Mouse (Mus musculus) heart, embryonic 13.5 days (tissue): Measurements from ENCODE around the gene Aspg. TPM values are rescaled to one million over a fixed set of nuclear protein-coding genes. Genes with fewer than 3 reads are reported as not detected.
A peak's percentile ranks its signal among the peaks of the same experiment; 100 is the strongest.

Source experiments
- ATAC-seq: fragments of 200-750 bp; cut with Nextera tagmentation; 2 replicates; pipeline ENCODE4 v1.8.0; 2017; ENCODE audit warnings: moderate TSS enrichment; ENCODE audit not compliant: insufficient number of reproducible peaks, low FRiP score, low TSS enrichment; ENCODE audit errors: extremely low read depth
- H3K27ac ChIP-seq: fragments of 300-500 bp; sonication (generic); replicated peaks from 2 replicates; pipeline ENCODE4 v1.5.1; 2015; ENCODE audit warnings: moderate library complexity, mild to moderate bottlenecking, inconsistent platforms
- H3K27me3 ChIP-seq: fragments of 300-500 bp; sonication (generic); replicated peaks from 2 replicates; pipeline ENCODE4 v1.6.1; 2015; ENCODE audit warnings: mild to moderate bottlenecking, inconsistent platforms
- H3K36me3 ChIP-seq: fragments of 300-500 bp; sonication (generic); 2 replicates; pipeline ENCODE4 v1.6.1; 2015; ENCODE audit warnings: mild to moderate bottlenecking, inconsistent platforms
- H3K4me1 ChIP-seq: fragments of 300-500 bp; sonication (generic); 2 replicates; pipeline ENCODE4 v1.6.1; 2015; ENCODE audit warnings: inconsistent platforms
- H3K4me2 ChIP-seq: fragments of 300-500 bp; sonication (generic); 2 replicates; pipeline ENCODE4 v1.6.1; 2015; ENCODE audit warnings: inconsistent platforms, mild to moderate bottlenecking, moderate library complexity
- H3K4me3 ChIP-seq: fragments of 300-500 bp; sonication (generic); 2 replicates; pipeline ENCODE4 v1.5.1; 2015; ENCODE audit warnings: moderate library complexity, mild to moderate bottlenecking, inconsistent platforms
- H3K9ac ChIP-seq: fragments of 300-500 bp; sonication (generic); 2 replicates; pipeline ENCODE4 v1.6.1; 2015; ENCODE audit warnings: inconsistent platforms, mild to moderate bottlenecking, moderate library complexity
- H3K9me3 ChIP-seq: fragments of 300-500 bp; sonication (generic); 2 replicates; pipeline ENCODE4 v1.6.1; 2016; ENCODE audit warnings: inconsistent platforms
- WGBS: fragments of 180-500 bp; shearing (Covaris S2); methylation state at CpG from one replicate; pipeline ENCODE4 v1.1.7; 2015; ENCODE audit warnings: mixed read lengths; 5-methylcytosine and 5-hydroxymethylcytosine counted together
- polyA plus RNA-seq: library from polyadenylated mRNA; unstranded; fragments of >200 nt; fragmentation: Nextera tagmentation; extraction: Ambion mirVana; gene quantifications from 2 replicates; pipeline ENCODE4 v1.2.1, GENCODE M21; 2015

The Aspg gene
- polyA plus RNA-seq, 1 experiment from 2014 or later = 1.1 TPM

GRCm38 (mm10) chr12:112151980-112152362 lies 45.5 kb downstream of the Aspg start:
- no peak for ATAC-seq
- Histone ChIP-seq H3K27ac (no peak overlapping the region), H3K36me3 (no peaks in the 10 kb centered on the region), H3K4me2 (no peak overlapping the region), H3K4me3 (no peak overlapping the region), H3K27me3 (peaks cover 19% of the 10 kb centered on the region), H3K9ac (no peak overlapping the region), H3K4me1 (peaks cover 75% of the 10 kb centered on the region), H3K9me3 (no peaks in the 10 kb centered on the region)
- 62% methylated on average over 6 of the region's 6 CpGs for WGBS

GRCm38 (mm10) chr12:112153597-112153996 lies 47.1 kb downstream of the Aspg start:
- ATAC-seq = no peak
- peak overlapping the region; percentile 82 for H3K27ac ChIP-seq
- peaks cover 3% of the 10 kb centered on the region; the same call in 1 of the 2 replicates for H3K27me3 ChIP-seq
- no peak overlapping the region for H3K4me3 ChIP-seq
- peaks cover 64% of the 10 kb centered on the region for H3K4me1 ChIP-seq
- peaks cover 8% of the 10 kb centered on the region; the same call in 1 of the 2 replicates for H3K36me3 ChIP-seq
- WGBS = 59% methylated on average over 12 of the region's 12 CpGs
- no peak overlapping the region for H3K9ac ChIP-seq
- H3K4me2 ChIP-seq = no peak overlapping the region
- no peaks in the 10 kb centered on the region for H3K9me3 ChIP-seq

- 52% methylated on average over 5 of the region's 5 CpGs for WGBS
- ATAC-seq = no peak
- H3K4me1 ChIP-seq = peaks cover 64% of the 10 kb centered on the region
These were observed 48.0 kb downstream of the Aspg start for GRCm38 (mm10) chr12:112154476-112154875.

GRCm38 (mm10) chr12:112155218-112156051 lies 49.0 kb downstream of the Aspg start:
- WGBS = 57% methylated on average over 16 of the region's 16 CpGs
- peak overlapping the region; percentile 65 for H3K9ac ChIP-seq
- no peak for ATAC-seq

More at GRCm38 (mm10) chr12:112154476-112154875, 48.0 kb downstream of the Aspg start:
- Histone ChIP-seq H3K9ac (peak overlapping the region; percentile 65; the same call in 1 of the 2 replicates), H3K4me2 (no peak overlapping the region), H3K27me3 (no peaks in the 10 kb centered on the region), H3K36me3 (peaks cover 8% of the 10 kb centered on the region; the same call in 1 of the 2 replicates), H3K9me3 (no peaks in the 10 kb centered on the region), H3K27ac (peak overlapping the region; percentile 82), H3K4me3 (no peak overlapping the region)

GRCm38 (mm10) chr12:112156804-112157203 lies 50.3 kb downstream of the Aspg start:
- 91% methylated on average over 6 of the region's 6 CpGs for WGBS

More at GRCm38 (mm10) chr12:112155218-112156051, 49.0 kb downstream of the Aspg start:
- Histone ChIP-seq H3K9me3 (no peaks in the 10 kb centered on the region), H3K27ac (peak overlapping the region; percentile 82), H3K36me3 (peaks cover 8% of the 10 kb centered on the region; the same call in 1 of the 2 replicates), H3K4me1 (peaks cover 55% of the 10 kb centered on the region), H3K4me2 (peak overlapping the region; percentile 2; the same call in 1 of the 2 replicates), H3K27me3 (no peaks in the 10 kb centered on the region), H3K4me3 (no peak overlapping the region)

GRCm38 (mm10) chr12:112158246-112158645 lies 51.8 kb downstream of the Aspg start:
- Histone ChIP-seq H3K27ac (no peak overlapping the region), H3K4me1 (peaks cover 31% of the 10 kb centered on the region), H3K9ac (no peak overlapping the region), H3K4me3 (no peak overlapping the region), H3K36me3 (peaks cover 8% of the 10 kb centered on the region; the same call in 1 of the 2 replicates), H3K9me3 (no peaks in the 10 kb centered on the region), H3K27me3 (peaks cover 7% of the 10 kb centered on the region), H3K4me2 (no peak overlapping the region)
- ATAC-seq = no peak
- WGBS = 65% methylated on average over 8 of the region's 8 CpGs

More at GRCm38 (mm10) chr12:112156804-112157203, 50.3 kb downstream of the Aspg start:
- H3K4me1 ChIP-seq = peaks cover 45% of the 10 kb centered on the region
- no peak overlapping the region for H3K4me3 ChIP-seq
- peaks cover under 1% of the 10 kb centered on the region; the same call in 1 of the 2 replicates for H3K27me3 ChIP-seq
- no peak overlapping the region for H3K27ac ChIP-seq
- no peak for ATAC-seq
- no peak overlapping the region for H3K4me2 ChIP-seq
- H3K36me3 ChIP-seq = peaks cover 8% of the 10 kb centered on the region; the same call in 1 of the 2 replicates
- no peak overlapping the region for H3K9ac ChIP-seq
- no peaks in the 10 kb centered on the region for H3K9me3 ChIP-seq

GRCm38 (mm10) chr12:112158784-112159183 lies 52.3 kb downstream of the Aspg start:
- Histone ChIP-seq H3K4me2 (no peak overlapping the region), H3K4me3 (no peak overlapping the region), H3K27me3 (peaks cover 7% of the 10 kb centered on the region), H3K9me3 (no peaks in the 10 kb centered on the region), H3K36me3 (peaks cover 8% of the 10 kb centered on the region; the same call in 1 of the 2 replicates), H3K27ac (no peak overlapping the region), H3K4me1 (peaks cover 31% of the 10 kb centered on the region), H3K9ac (no peak overlapping the region)
- no peak for ATAC-seq

GRCm38 (mm10) chr12:112163981-112164839 lies 57.7 kb downstream of the Aspg start:
- Histone ChIP-seq H3K9ac (0 out of 2 replicates have a peak overlapping the region, but pooled peaks have one; percentile 28), H3K4me2 (0 out of 2 replicates have a peak overlapping the region, but pooled peaks have one; percentile 8), H3K27ac (no peak overlapping the region), H3K36me3 (no peaks in the 10 kb centered on the region), H3K4me1 (peaks cover 31% of the 10 kb centered on the region), H3K4me3 (no peak overlapping the region), H3K27me3 (peaks cover 15% of the 10 kb centered on the region), H3K9me3 (no peaks in the 10 kb centered on the region)
- ATAC-seq = no peak
- WGBS = 14% methylated on average over 16 of the region's 16 CpGs

- peaks cover 15% of the 10 kb centered on the region for H3K27me3 ChIP-seq
- no peak overlapping the region for H3K4me3 ChIP-seq
- no peak overlapping the region for H3K4me2 ChIP-seq
- peaks cover 35% of the 10 kb centered on the region for H3K4me1 ChIP-seq
- no peaks in the 10 kb centered on the region for H3K36me3 ChIP-seq
- 67% methylated on average over 6 of the region's 6 CpGs for WGBS
- no peak overlapping the region for H3K9ac ChIP-seq
- ATAC-seq = no peak
- H3K27ac ChIP-seq = no peak overlapping the region
- no peaks in the 10 kb centered on the region for H3K9me3 ChIP-seq
These were observed 58.4 kb downstream of the Aspg start for GRCm38 (mm10) chr12:112164840-112165219.

GRCm38 (mm10) chr12:112169240-112169639 lies 62.8 kb downstream of the Aspg start:
- Histone ChIP-seq H3K4me1 (peaks cover 33% of the 10 kb centered on the region), H3K4me2 (no peak overlapping the region), H3K27me3 (peaks cover 10% of the 10 kb centered on the region; the same call in 1 of the 2 replicates), H3K36me3 (peaks cover 10% of the 10 kb centered on the region), H3K4me3 (no peak overlapping the region), H3K9me3 (no peaks in the 10 kb centered on the region), H3K27ac (no peak overlapping the region), H3K9ac (0 out of 2 replicates have a peak overlapping the region, but pooled peaks have one; percentile 24)
- ATAC-seq = no peak; the same call in 1 of the 2 replicates
- 47% methylated on average over 5 of the region's 5 CpGs for WGBS
